7 mouse cellular contexts compared by ENCODE assay signal in the genomic region with DNA sequence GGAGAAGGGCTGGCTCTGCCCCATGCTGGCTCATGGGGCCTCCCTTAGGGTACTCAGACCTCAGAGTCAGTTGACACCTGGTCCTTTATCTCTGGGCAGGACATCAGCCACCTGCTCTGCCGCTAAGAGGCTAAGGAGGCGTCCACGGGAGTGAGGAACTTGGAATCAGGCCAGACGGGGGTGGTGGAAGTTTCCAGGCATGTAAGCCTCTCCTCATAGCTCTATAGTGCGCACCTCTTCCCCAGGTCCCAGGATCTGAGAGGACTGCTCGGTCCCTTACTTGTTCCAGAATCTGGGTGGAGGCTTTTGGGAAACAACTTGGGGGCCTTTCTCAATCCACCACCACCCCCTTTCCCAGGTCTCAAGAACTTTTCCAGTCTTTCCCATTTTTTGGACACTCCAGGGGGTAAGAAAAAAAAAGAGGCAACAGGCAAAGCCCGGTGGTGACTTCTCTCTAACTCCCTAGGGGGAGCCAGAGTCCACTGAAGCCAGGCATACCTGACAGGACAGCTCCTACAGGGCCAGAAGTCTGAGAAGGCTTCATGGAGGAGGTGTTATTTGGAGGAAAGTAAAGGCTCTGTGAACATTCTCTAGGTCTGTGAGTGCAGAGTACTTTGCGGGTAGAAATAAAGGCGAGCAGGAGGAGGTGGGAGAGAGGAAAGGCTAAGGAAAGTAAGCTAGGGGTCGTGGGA. TPM values are rescaled to one million over a fixed set of nuclear protein-coding genes. Genes with fewer than 3 reads are reported as not detected.
A peak's percentile ranks its signal among the peaks of the same experiment; 100 is the strongest.
DNase-seq lines count a peak whose midpoint lies in the region; ATAC-seq and TF ChIP-seq lines count a peak whose summit lies in the region.

No protein-coding gene starts in this region.

- TF ChIP-seq POLR2A in testis, adult 2 months (IDR thresholded peaks at IDR 0.05; ENCODE audit: control insufficient read depth, low read depth, low read length), result no peak
- no peak for TF ChIP-seq POLR2A in bone marrow macrophage, adult 2 months (IDR thresholded peaks at IDR 0.05; ENCODE audit: borderline replicate concordance, low read depth, low read length)

- no peak overlapping the region for H3K4me2 ChIP-seq in kidney, embryonic 16.5 days (replicated peaks; ENCODE audit: low read depth, low read length)
- no peak overlapping the region for H3K4me2 ChIP-seq in stomach, embryonic 15.5 days

- TF ChIP-seq CTCF in testis, adult 2 months (IDR thresholded peaks at IDR 0.05; ENCODE audit: control insufficient read depth, insufficient read depth, insufficient replicate concordance, low read depth, low read length), result peak; percentile 26; the same call in 1 of the 2 replicates
- peak; percentile 80 for TF ChIP-seq CTCF in bone marrow macrophage, adult 2 months (IDR thresholded peaks at IDR 0.05; ENCODE audit: low read depth, low read length)

- no peaks in the 10 kb centered on the region for H3K9me3 ChIP-seq in kidney, embryonic 16.5 days (ENCODE audit: low read length)
- H3K9me3 ChIP-seq in stomach, embryonic 15.5 days, result no peaks in the 10 kb centered on the region

- DNase-seq in testis, postnatal 10 days (ENCODE audit: low spot score), result no peak
- no peak for DNase-seq in right cerebral cortex, postnatal 14 days
- DNase-seq in frontal cortex, postnatal 10 days (ENCODE audit: low spot score in 2 of 2), result no peak

- H3K36me3 ChIP-seq in testis, adult 2 months (ENCODE audit: control insufficient read depth, insufficient read depth, low read length), result no peaks in the 10 kb centered on the region
- no peaks in the 10 kb centered on the region for H3K36me3 ChIP-seq in kidney, embryonic 16.5 days (ENCODE audit: insufficient read depth, low read length)
- H3K36me3 ChIP-seq in stomach, embryonic 15.5 days, result no peaks in the 10 kb centered on the region

- H3K9ac ChIP-seq in kidney, embryonic 16.5 days (replicated peaks; ENCODE audit: low read length), result no peak overlapping the region
- H3K9ac ChIP-seq in stomach, embryonic 15.5 days, result no peak overlapping the region

- no peaks in the 10 kb centered on the region for H3K4me1 ChIP-seq in testis, adult 2 months (ENCODE audit: control insufficient read depth, insufficient read depth, low read length)
- peaks cover 9% of the 10 kb centered on the region for H3K4me1 ChIP-seq in bone marrow macrophage, adult 2 months (ENCODE audit: control insufficient read depth, insufficient read depth, low read length)
- no peaks in the 10 kb centered on the region for H3K4me1 ChIP-seq in kidney, embryonic 16.5 days (ENCODE audit: insufficient read depth, low read length)
- H3K4me1 ChIP-seq in stomach, embryonic 15.5 days, result no peaks in the 10 kb centered on the region

- H3K4me3 ChIP-seq in testis, adult 2 months (ENCODE audit: control insufficient read depth, low read depth, low read length), result no peak overlapping the region
- no peak overlapping the region for H3K4me3 ChIP-seq in bone marrow macrophage, adult 2 months (ENCODE audit: insufficient read depth, low read length)
- no peak overlapping the region for H3K4me3 ChIP-seq in kidney, embryonic 16.5 days (ENCODE audit: low read length)
- H3K4me3 ChIP-seq in stomach, embryonic 15.5 days (replicated peaks), result no peak overlapping the region

- 33% methylated on average over 10 of the region's 10 CpGs for WGBS in kidney, embryonic 16.5 days
- whole genome bisulfite sequencing in stomach, embryonic 15.5 days, result 27% methylated on average over 10 of the region's 10 CpGs

- ATAC-seq in kidney, embryonic 16.5 days (ENCODE audit: low FRiP score, low TSS enrichment), result 0 out of 2 replicates have a peak, but pooled peaks have one; percentile 39
- ATAC-seq in stomach, embryonic 15.5 days (ENCODE audit: insufficient read depth, low FRiP score, low read depth), result peak; percentile 6; the same call in 1 of the 2 replicates

- H3K27ac ChIP-seq in testis, adult 2 months (ENCODE audit: control insufficient read depth, insufficient read depth, low read depth, low read length), result no peak overlapping the region
- H3K27ac ChIP-seq in bone marrow macrophage, adult 2 months (ENCODE audit: insufficient read depth, low read depth, low read length), result no peak overlapping the region
- H3K27ac ChIP-seq in kidney, embryonic 16.5 days (ENCODE audit: low read length), result no peak overlapping the region
- H3K27ac ChIP-seq in stomach, embryonic 15.5 days, result no peak overlapping the region

- H3K27me3 ChIP-seq in testis, adult 2 months (ENCODE audit: control insufficient read depth, insufficient read depth, low read length), result no peaks in the 10 kb centered on the region
- 0 out of 2 replicates have a peak, but pooled peaks cover 2% of the 10 kb centered on the region for H3K27me3 ChIP-seq in kidney, embryonic 16.5 days (ENCODE audit: insufficient read depth, low read length)
- H3K27me3 ChIP-seq in stomach, embryonic 15.5 days (replicated peaks), result peaks cover 8% of the 10 kb centered on the region; the same call in 1 of the 2 replicates

RNA-seq across cellular contexts. Expression of gene Map3k6, which starts 7.2 kb away (rescaled TPM):
- polyA plus RNA-seq in testis, adult 2 months (2012; rRNA removed), result 4.7 and 8.5 TPM in 2 replicates
- polyA plus RNA-seq in bone marrow macrophage, adult 2 months (2012; ENCODE audit: insufficient read depth, insufficient read length, missing spikeins), result 1.2 and 1.6 TPM in 2 replicates
- 3.8 TPM in 2 replicates for polyA plus RNA-seq in kidney, embryonic 16.5 days (2015; fragmentation: Nextera tagmentation; extraction: Ambion mirVana)
- polyA plus RNA-seq in stomach, embryonic 15.5 days (2015; fragmentation: Nextera tagmentation; extraction: Ambion mirVana), result 5.0 and 8.6 TPM in 2 replicates

RNA-seq across cellular contexts. Expression of gene Gpr3, which starts 21.1 kb away (rescaled TPM):
- polyA plus RNA-seq in testis, adult 2 months (2012; rRNA removed), result 7.0 and 9.2 TPM in 2 replicates
- not detected in 2 replicates for polyA plus RNA-seq in bone marrow macrophage, adult 2 months (2012; ENCODE audit: insufficient read depth, insufficient read length, missing spikeins)
- 0.10 and 0.15 TPM in 2 replicates for polyA plus RNA-seq in kidney, embryonic 16.5 days (2015; fragmentation: Nextera tagmentation; extraction: Ambion mirVana)
- polyA plus RNA-seq in stomach, embryonic 15.5 days (2015; fragmentation: Nextera tagmentation; extraction: Ambion mirVana), result 0.13 and 0.23 TPM in 2 replicates

RNA-seq across cellular contexts. Expression of gene Cd164l2, which starts 21.5 kb away (rescaled TPM):
- 10.0 and 10.7 TPM in 2 replicates for polyA plus RNA-seq in testis, adult 2 months (2012; rRNA removed)
- not detected in 2 replicates for polyA plus RNA-seq in bone marrow macrophage, adult 2 months (2012; ENCODE audit: insufficient read depth, insufficient read length, missing spikeins)
- 13.2 and 16.8 TPM in 2 replicates for polyA plus RNA-seq in kidney, embryonic 16.5 days (2015; fragmentation: Nextera tagmentation; extraction: Ambion mirVana)
- 6.8 and 7.8 TPM in 2 replicates for polyA plus RNA-seq in stomach, embryonic 15.5 days (2015; fragmentation: Nextera tagmentation; extraction: Ambion mirVana)

RNA-seq across cellular contexts. Expression of gene Sytl1, which starts 29.5 kb away (rescaled TPM):
- polyA plus RNA-seq in testis, adult 2 months (2012; rRNA removed), result 0.33 and 0.97 TPM in 2 replicates
- polyA plus RNA-seq in bone marrow macrophage, adult 2 months (2012; ENCODE audit: insufficient read depth, insufficient read length, missing spikeins), result not detected in 2 replicates
- polyA plus RNA-seq in kidney, embryonic 16.5 days (2015; fragmentation: Nextera tagmentation; extraction: Ambion mirVana), result 1.1 and 1.5 TPM in 2 replicates
- polyA plus RNA-seq in stomach, embryonic 15.5 days (2015; fragmentation: Nextera tagmentation; extraction: Ambion mirVana), result 17.0 and 29.0 TPM in 2 replicates

RNA-seq across cellular contexts. Expression of gene Tmem222, which starts 44.2 kb away (rescaled TPM):
- polyA plus RNA-seq in testis, adult 2 months (2012; rRNA removed), result 48.5 and 50.1 TPM in 2 replicates
- 36.1 and 40.8 TPM in 2 replicates for polyA plus RNA-seq in bone marrow macrophage, adult 2 months (2012; ENCODE audit: insufficient read depth, insufficient read length, missing spikeins)
- 90.4 and 97.7 TPM in 2 replicates for polyA plus RNA-seq in kidney, embryonic 16.5 days (2015; fragmentation: Nextera tagmentation; extraction: Ambion mirVana)
- 73.6 and 74.2 TPM in 2 replicates for polyA plus RNA-seq in stomach, embryonic 15.5 days (2015; fragmentation: Nextera tagmentation; extraction: Ambion mirVana)
